Mouse (Mus musculus): ENCODE measurements around the gene Dhx9.

GRCm38 (mm10) chr1:153480386-153481024 is 7.0 kb downstream of the Dhx9 start:
- no peak for TF ChIP-seq USF1 (IDR thresholded peaks at IDR 0.05; ENCODE audit: low read depth)
- no peak for TF ChIP-seq MYOG (IDR thresholded peaks at IDR 0.05; ENCODE audit: control insufficient read depth in 1 of 3, insufficient read depth in 1 of 3, insufficient read length in 2 of 3, low read depth in 2 of 3)
- no peak for TF ChIP-seq POLR2A (IDR thresholded peaks at IDR 0.05; ENCODE audit: insufficient read length, low read depth)
- no peak for TF ChIP-seq POLR2AphosphoS2 (IDR thresholded peaks at IDR 0.05; ENCODE audit: insufficient read length, low read depth)
- TF ChIP-seq CEBPB (IDR thresholded peaks at IDR 0.05; ENCODE audit: insufficient read depth, poor library complexity, severe bottlenecking), result no peak
- TF ChIP-seq TCF12 (IDR thresholded peaks at IDR 0.05; ENCODE audit: insufficient read depth, poor library complexity, severe bottlenecking), result no peak
- TF ChIP-seq MYOD1 (IDR thresholded peaks at IDR 0.05; ENCODE audit: control insufficient read depth in 1 of 3, insufficient read length in 2 of 3, low read depth in 2 of 3), result no peak
